In the genomic region with DNA sequence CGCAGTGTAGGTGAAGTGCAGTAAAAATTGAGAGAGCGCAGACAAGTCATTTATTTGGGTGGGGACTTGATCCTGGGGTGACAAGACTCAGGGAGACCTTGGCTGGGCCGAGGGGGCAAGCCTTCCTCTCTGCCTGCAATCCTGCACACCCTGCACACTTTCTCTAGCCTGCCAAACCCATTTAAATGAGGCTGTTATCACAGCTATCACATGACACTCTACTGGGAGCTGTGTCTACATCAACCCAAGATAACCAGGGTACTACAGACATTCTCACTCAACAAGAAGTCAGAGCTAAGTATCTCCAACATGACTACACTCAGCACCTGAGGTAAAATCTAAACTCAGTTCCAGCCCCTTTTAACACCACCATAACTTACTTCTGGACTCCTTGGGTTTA, we compare ENCODE assay signal across 9 mouse cellular contexts. TPM values are rescaled to one million over a fixed set of nuclear protein-coding genes. Genes with fewer than 3 reads are reported as not detected.
DNase-seq lines count a peak whose midpoint lies in the region; ATAC-seq and TF ChIP-seq lines count a peak whose summit lies in the region.
"Had no signal": no experiment of that assay in that cellular context is flagged by ENCODE, and none has a peak within 500 bp of the region (broad histone marks: within the 10 kb centered on the region; RNA-seq: fewer than 3 reads in every experiment).

No protein-coding gene starts in this region.

- ATAC-seq in liver, postnatal 0 days = peak; percentile 47
- ATAC-seq in forebrain, embryonic 15.5 days (replicated peaks) = no peak
- ATAC-seq in midbrain, embryonic 13.5 days = no peak

- TF ChIP-seq EP300 in liver, postnatal 0 days (IDR thresholded peaks at IDR 0.05; ENCODE audit: low read depth) = peak; percentile 12; the same call in 1 of the 2 replicates

- no peak for TF ChIP-seq CTCF in layer of hippocampus, adult 2 months (conservative IDR thresholded peaks at IDR 0.05)
- TF ChIP-seq CTCF in liver, postnatal 0 days (IDR thresholded peaks at IDR 0.05; ENCODE audit: low read depth) = no peak

- peaks cover 28% of the 10 kb centered on the region for H3K36me3 ChIP-seq in erythroblast, embryonic 14.5 days (ENCODE audit: control insufficient read depth)
- peaks cover 15% of the 10 kb centered on the region for H3K36me3 ChIP-seq in liver, postnatal 0 days (replicated peaks; ENCODE audit: insufficient read depth, low read length)
- H3K36me3 ChIP-seq in forebrain, embryonic 15.5 days = peaks cover 9% of the 10 kb centered on the region; the same call in 1 of the 2 replicates
- H3K36me3 ChIP-seq in midbrain, embryonic 13.5 days = peaks cover 21% of the 10 kb centered on the region

- H3K9ac ChIP-seq in liver, postnatal 0 days (replicated peaks) = no peak overlapping the region
- no peak overlapping the region for H3K9ac ChIP-seq in forebrain, embryonic 15.5 days (replicated peaks)
- H3K9ac ChIP-seq in midbrain, embryonic 13.5 days (replicated peaks) = no peak overlapping the region
- H3K9ac ChIP-seq: hindbrain, embryonic 13.5 days had no signal

- H3K4me3 ChIP-seq in layer of hippocampus, adult 2 months = no peak overlapping the region
- peak overlapping the region; percentile 7 for H3K4me3 ChIP-seq in erythroblast, embryonic 14.5 days (replicated peaks)
- H3K4me3 ChIP-seq in liver, postnatal 0 days (ENCODE audit: low read depth, low read length) = no peak overlapping the region
- no peak overlapping the region for H3K4me3 ChIP-seq in forebrain, embryonic 15.5 days
- H3K4me3 ChIP-seq in midbrain, embryonic 13.5 days (replicated peaks) = no peak overlapping the region
- H3K4me3 ChIP-seq: hindbrain, embryonic 13.5 days had no signal

- no peaks in the 10 kb centered on the region for H3K27me3 ChIP-seq in erythroblast, embryonic 14.5 days (ENCODE audit: control insufficient read depth)
- H3K27me3 ChIP-seq in liver, postnatal 0 days (ENCODE audit: insufficient read depth, low read length) = no peaks in the 10 kb centered on the region
- H3K27me3 ChIP-seq in forebrain, embryonic 15.5 days = no peaks in the 10 kb centered on the region
- peaks cover 7% of the 10 kb centered on the region; the same call in 1 of the 2 replicates for H3K27me3 ChIP-seq in midbrain, embryonic 13.5 days

- peaks cover 70% of the 10 kb centered on the region for H3K4me1 ChIP-seq in erythroblast, embryonic 14.5 days (ENCODE audit: control insufficient read depth)
- peaks cover 71% of the 10 kb centered on the region for H3K4me1 ChIP-seq in liver, postnatal 0 days (ENCODE audit: insufficient read depth)
- H3K4me1 ChIP-seq in forebrain, embryonic 15.5 days = peaks cover 71% of the 10 kb centered on the region
- H3K4me1 ChIP-seq in midbrain, embryonic 13.5 days (replicated peaks) = peaks cover 75% of the 10 kb centered on the region

- WGBS in liver, postnatal 0 days (ENCODE audit: insufficient replicate concordance) = 37% methylated on average over 3 of the region's 3 CpGs
- 74% methylated on average over 3 of the region's 3 CpGs for WGBS in forebrain, embryonic 15.5 days
- WGBS in midbrain, embryonic 13.5 days = 81% methylated on average over 3 of the region's 3 CpGs

- DNase-seq in layer of hippocampus, adult 2 months (ENCODE audit: low spot score in 2 of 2) = no peak
- no peak for DNase-seq in layer of hippocampus, adult 9-11 months
- DNase-seq in MEL-GATA-1-ER (ENCODE audit: extremely low read depth, low read depth) = peak; percentile 46
- no peak for DNase-seq in liver, postnatal 0 days
- DNase-seq: thymus, adult 2 months had no signal

- peak overlapping the region; percentile 36 for H3K4me2 ChIP-seq in liver, postnatal 0 days (ENCODE audit: low read depth, low read length)
- H3K4me2 ChIP-seq in forebrain, embryonic 15.5 days (replicated peaks) = no peak overlapping the region
- no peak overlapping the region for H3K4me2 ChIP-seq in midbrain, embryonic 13.5 days (replicated peaks)
- H3K4me2 ChIP-seq: hindbrain, embryonic 13.5 days had no signal

- peak overlapping the region; percentile 46; the same call in 1 of the 2 replicates for H3K27ac ChIP-seq in layer of hippocampus, adult 2 months
- peak overlapping the region; percentile 60; the same call in 1 of the 2 replicates for H3K27ac ChIP-seq in liver, postnatal 0 days (ENCODE audit: low read depth)
- H3K27ac ChIP-seq in forebrain, embryonic 15.5 days (replicated peaks) = no peak overlapping the region
- no peak overlapping the region for H3K27ac ChIP-seq in midbrain, embryonic 13.5 days
- H3K27ac ChIP-seq: hindbrain, embryonic 13.5 days had no signal

- no peaks in the 10 kb centered on the region for H3K9me3 ChIP-seq in erythroblast, embryonic 14.5 days (ENCODE audit: control insufficient read depth, low read length)
- H3K9me3 ChIP-seq in liver, postnatal 0 days (ENCODE audit: low read length) = no peaks in the 10 kb centered on the region
- H3K9me3 ChIP-seq in forebrain, embryonic 15.5 days = no peaks in the 10 kb centered on the region
- H3K9me3 ChIP-seq in midbrain, embryonic 13.5 days = no peaks in the 10 kb centered on the region
- H3K9me3 ChIP-seq: hindbrain, embryonic 13.5 days had no signal

RNA-seq across cellular contexts. Expression of gene Pik3r1, which starts 7.1 kb away (rescaled TPM):
- total RNA-seq in layer of hippocampus, adult 2 months (2021) = 10 to 100 TPM; 79.8 to 80.8 TPM
- 2.0 and 2.9 TPM in 2 replicates for polyA plus RNA-seq in erythroblast, embryonic 14.5 days (2012)
- polyA plus RNA-seq in liver, postnatal 0 days (2015; fragmentation: Nextera tagmentation; extraction: Ambion mirVana) = 18.0 and 18.5 TPM in 2 replicates
- polyA plus RNA-seq in forebrain, embryonic 15.5 days (2015; fragmentation: Nextera tagmentation; extraction: Ambion mirVana) = 39.3 and 40.3 TPM in 2 replicates
- 34.1 and 36.9 TPM in 2 replicates for polyA plus RNA-seq in midbrain, embryonic 13.5 days (2015; fragmentation: Nextera tagmentation; extraction: Ambion mirVana)

Comparison
In these comparisons a context has a peak if more than half of its experiments do, and no peak if none do; other contexts are left out.
1. H3K27ac ChIP-seq: peak in layer of hippocampus, adult 2 months (single experiment) and liver, postnatal 0 days (single experiment); none in forebrain, embryonic 15.5 days (single experiment) and midbrain, embryonic 13.5 days (single experiment).